Mouse (Mus musculus) layer of hippocampus, postnatal 36 days (tissue): ENCODE measurements around the gene Lrrc39. TPM values are rescaled to one million over a fixed set of nuclear protein-coding genes. Genes with fewer than 3 reads are reported as not detected.

Experiments
- DNase-seq, 2 experiments: peaks; one replicate each; pipeline ENCODE4 v3.0.0; 2022
- total RNA-seq, 2 experiments: library from RNA; stranded (reverse); gene quantifications; 2 replicates each; pipeline ENCODE4 v1.2.3; 2021

Lrrc39 gene
- total RNA-seq, 2 experiments from 2014 or later, result not detected

- peak; percentile 27 to 46 for DNase-seq
Measured at GRCm38 (mm10) chr3:116614295-116614892, 51.6 kb downstream of the Lrrc39 start, which contains the start of gene Trmt13. TSS of gene Trmt13 (minus strand) at chr3:116614587.

- no peak for DNase-seq
Measured at GRCm38 (mm10) chr3:116615318-116616068, 52.7 kb downstream of the Lrrc39 start.

DNA sequence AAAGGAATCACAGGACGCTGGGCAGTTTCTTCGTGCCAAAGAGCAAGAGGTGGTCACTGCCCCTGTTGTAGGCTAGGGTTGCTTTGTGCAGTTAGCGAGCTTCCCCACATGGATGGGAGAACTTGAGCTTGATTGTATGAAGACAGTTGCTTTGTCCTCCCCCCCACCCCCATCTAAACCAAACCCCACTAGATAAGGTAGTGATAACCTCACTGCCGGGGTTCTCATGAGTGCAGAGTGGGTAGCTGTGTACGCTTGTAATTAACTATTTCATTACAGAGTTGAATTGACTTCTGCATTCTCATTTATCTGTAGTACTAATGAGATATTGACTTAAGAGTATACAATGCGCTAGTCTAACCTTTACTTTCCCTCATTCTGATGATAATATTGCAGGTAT, 56.1 kb downstream of the Lrrc39 start:
- no peak for DNase-seq

DNA sequence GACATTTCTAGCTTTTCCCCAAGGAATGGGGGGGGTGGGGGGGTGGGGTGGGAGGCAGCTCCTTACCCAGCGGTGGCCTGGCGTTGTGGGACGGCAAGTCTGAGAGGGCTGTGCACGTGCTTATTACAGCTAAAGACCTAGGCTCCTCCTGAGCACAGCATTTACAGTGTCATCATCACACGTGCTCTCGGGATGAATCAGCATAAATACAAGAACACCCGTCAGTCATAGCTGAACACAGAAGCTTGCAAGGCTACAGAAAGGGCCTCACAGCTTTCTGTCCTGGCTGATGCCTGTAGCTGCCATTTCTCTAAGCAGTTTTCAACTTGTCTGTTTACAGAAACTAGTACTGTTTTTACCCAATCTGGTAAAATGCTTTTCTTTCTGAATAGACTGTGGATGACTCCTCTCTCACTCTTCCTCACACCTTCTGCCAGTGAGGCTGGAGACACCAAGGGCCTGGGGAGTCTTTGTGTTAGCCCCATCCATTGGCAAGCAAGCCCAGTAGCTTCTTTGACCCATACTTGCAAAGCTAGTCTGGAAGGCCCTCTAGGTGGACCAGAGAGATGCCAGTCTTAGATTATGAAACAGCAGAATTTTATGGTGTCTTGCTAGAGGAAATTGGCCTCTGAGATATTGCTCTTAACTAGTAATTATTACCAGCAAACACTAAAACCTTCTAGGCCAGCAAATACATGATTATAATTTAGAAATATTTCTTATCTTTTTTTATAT, 58.0 kb downstream of the Lrrc39 start:
- no peak for DNase-seq

DNA sequence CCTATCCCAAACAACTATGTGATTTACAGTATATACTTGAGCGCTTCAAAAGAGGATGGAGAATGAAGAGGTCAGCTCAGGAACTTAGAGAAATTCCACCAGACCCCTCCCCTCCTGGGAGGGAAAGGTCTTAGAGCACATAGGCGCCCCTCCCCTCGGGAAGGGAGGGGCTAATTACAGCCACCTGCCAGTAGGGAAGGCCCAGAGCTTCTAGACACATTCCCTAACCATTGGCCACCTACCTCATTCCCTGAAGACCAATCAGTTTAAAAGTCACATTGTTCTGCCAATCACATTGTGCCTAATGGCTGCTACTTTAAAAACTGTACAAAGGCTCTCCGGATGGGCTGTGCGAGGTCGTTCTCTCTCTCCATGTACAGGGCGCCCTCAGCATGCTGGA, 59.9 kb downstream of the Lrrc39 start:
- DNase-seq, result no peak

GRCm38 (mm10) chr3:116631459-116631858, 68.7 kb downstream of the Lrrc39 start:
- no peak for DNase-seq

Other genes starting within 250 kb of the Lrrc39 start
- 1 to 10 TPM; 3.7 to 3.9 TPM for gene Cdc14a, start 138.9 kb upstream of the Lrrc39 start, total RNA-seq
- gene Rtca, start 54.8 kb upstream of the Lrrc39 start, total RNA-seq, result 10 to 100 TPM; 52.1 to 55.0 TPM
- gene Dbt, start 49.9 kb upstream of the Lrrc39 start, total RNA-seq, result 10 to 100 TPM; 17.5 to 24.7 TPM
- 1 to 10 TPM; 8.2 to 9.2 TPM for gene Sass6, start 32.0 kb downstream of the Lrrc39 start, total RNA-seq
- gene Trmt13, start 51.6 kb downstream of the Lrrc39 start, total RNA-seq, result 10 to 100 TPM; 18.4 to 21.3 TPM
- 10 to 100 TPM; 60.9 to 62.1 TPM for gene Mfsd14a, start 99.7 kb downstream of the Lrrc39 start, total RNA-seq
- gene Gm43191, start 118.3 kb downstream of the Lrrc39 start, total RNA-seq, result 1 to 10 TPM in 1 of 2 experiments, not detected in 1; 1.5 TPM
- 10 to 100 TPM; 16.4 to 16.9 TPM for gene Slc35a3, start 149.9 kb downstream of the Lrrc39 start, total RNA-seq
- 10 to 100 TPM; 24.9 to 28.4 TPM for gene Agl, start 245.2 kb downstream of the Lrrc39 start, total RNA-seq